Mouse (Mus musculus) lung, postnatal 0 days (tissue): Measurements from ENCODE around the gene Creld1. TPM values are rescaled to one million over a fixed set of nuclear protein-coding genes. Genes with fewer than 3 reads are reported as not detected.

Experiments
- ATAC-seq: fragments of 200-750 bp; cut with Nextera tagmentation; 2 replicates; pipeline ENCODE4 v1.8.0; 2017; ENCODE audit warnings: moderate library complexity
- DNase-seq: peaks from one replicate; pipeline ENCODE4 v3.0.0-alpha.2; 2016; ENCODE audit warnings: low spot score
- H3K27ac ChIP-seq: fragments of 300-500 bp; sonication (generic); 2 replicates; pipeline ENCODE4 v1.5.1; 2014; ENCODE audit warnings: antibody characterized with exemption, mild to moderate bottlenecking, low read length, mixed read lengths
- H3K27me3 ChIP-seq: fragments of 300-500 bp; sonication (generic); replicated peaks from 2 replicates; pipeline ENCODE4 v1.6.1; 2014; ENCODE audit warnings: low read length, mixed read lengths; ENCODE audit not compliant: insufficient read depth
- H3K36me3 ChIP-seq: fragments of 300-500 bp; sonication (generic); 2 replicates; pipeline ENCODE4 v1.6.1; 2014; ENCODE audit warnings: low read length, mixed read lengths; ENCODE audit not compliant: insufficient read depth
- H3K4me1 ChIP-seq: fragments of 300-500 bp; sonication (generic); 2 replicates; pipeline ENCODE4 v1.6.1; 2014; ENCODE audit warnings: antibody characterized with exemption, low read depth, low read length, mixed read lengths; ENCODE audit not compliant: insufficient read depth
- H3K4me2 ChIP-seq: fragments of 300-500 bp; sonication (generic); replicated peaks from 2 replicates; pipeline ENCODE4 v1.6.1; 2014; ENCODE audit warnings: low read depth, mild to moderate bottlenecking, low read length, moderate library complexity, mixed read lengths
- H3K4me3 ChIP-seq: fragments of 300-500 bp; sonication (generic); 2 replicates; pipeline ENCODE4 v1.5.1; 2014; ENCODE audit warnings: low read depth, low read length
- H3K9ac ChIP-seq: fragments of 300-500 bp; sonication (generic); replicated peaks from 2 replicates; pipeline ENCODE4 v1.6.1; 2014; ENCODE audit warnings: low read depth, mild to moderate bottlenecking
- H3K9me3 ChIP-seq: fragments of 300-500 bp; sonication (generic); 2 replicates; pipeline ENCODE4 v1.6.1; 2016; ENCODE audit warnings: low read length, mixed read lengths
- CTCF ChIP-seq: IDR thresholded peaks from 2 replicates; pipeline ENCODE4 v1.5.1; 2016; ENCODE audit warnings: antibody characterized with exemption, mild to moderate bottlenecking
- EP300 ChIP-seq: IDR thresholded peaks from 2 replicates; pipeline ENCODE4 v1.6.1; 2016; ENCODE audit warnings: antibody characterized with exemption, mild to moderate bottlenecking, control low read depth
- WGBS: fragments of 180-500 bp; shearing (Covaris S2); extraction: QIAGEN DNeasy Blood & Tissue Kit; methylation state at CpG from one replicate; pipeline ENCODE4 v1.1.7; 2014; 5-methylcytosine and 5-hydroxymethylcytosine counted together
- polyA plus RNA-seq: library from polyadenylated mRNA; unstranded; fragments of >200 nt; fragmentation: Nextera tagmentation; extraction: Ambion mirVana; gene quantifications from 2 replicates; pipeline ENCODE4 v1.2.1, GENCODE M21; 2015

Gene Creld1
- polyA plus RNA-seq, 1 experiment from 2014 or later, result 25.5 TPM

GRCm38 (mm10) chr6:113465602-113466001, 17.5 kb upstream of the Creld1 start:
- DNase-seq, result no peak
- no peaks in the 10 kb centered on the region for H3K4me1 ChIP-seq

DNA sequence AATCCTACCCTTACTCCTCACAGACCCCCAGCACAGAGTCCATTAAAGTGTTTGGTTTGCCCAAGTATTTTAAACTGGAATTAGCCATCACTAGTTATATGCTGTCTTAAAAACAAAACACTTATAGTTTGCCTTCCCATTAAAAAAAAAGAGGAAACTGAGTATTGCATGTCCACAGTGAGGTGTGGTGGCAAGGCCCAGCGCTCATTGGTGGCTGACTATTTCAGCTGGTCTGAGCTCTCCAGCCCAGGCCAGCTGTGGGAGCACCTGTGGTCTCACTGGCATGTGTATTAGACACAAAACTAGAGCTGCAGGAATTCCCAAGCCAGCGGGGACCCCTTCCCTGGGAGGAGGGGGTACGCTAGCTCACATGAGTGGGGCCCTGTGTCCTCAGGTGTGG, 14.6 kb upstream of the Creld1 start:
- no peak for ATAC-seq
- no peak for TF ChIP-seq CTCF
- no peak for TF ChIP-seq EP300
- no peak overlapping the region for H3K4me2 ChIP-seq

More at GRCm38 (mm10) chr6:113465602-113466001, 17.5 kb upstream of the Creld1 start:
- Histone ChIP-seq H3K4me3 (no peak overlapping the region), H3K9ac (no peak overlapping the region), H3K27ac (no peak overlapping the region), H3K27me3 (no peaks in the 10 kb centered on the region), H3K36me3 (no peaks in the 10 kb centered on the region), H3K4me2 (no peak overlapping the region), H3K9me3 (no peaks in the 10 kb centered on the region)
- ATAC-seq, result no peak
- TF ChIP-seq CTCF, result peak; percentile 57
- TF ChIP-seq EP300, result no peak
- WGBS, result 53% methylated on average over 5 of the region's 5 CpGs

GRCm38 (mm10) chr6:113469021-113469420, 14.1 kb upstream of the Creld1 start:
- Histone ChIP-seq H3K36me3 (no peaks in the 10 kb centered on the region), H3K27ac (no peak overlapping the region), H3K4me1 (peaks cover 8% of the 10 kb centered on the region; the same call in 1 of the 2 replicates), H3K27me3 (no peaks in the 10 kb centered on the region), H3K9me3 (no peaks in the 10 kb centered on the region), H3K9ac (no peak overlapping the region), H3K4me2 (peak overlapping the region; percentile 64), H3K4me3 (peak overlapping the region; percentile 20; the same call in 1 of the 2 replicates)
- ATAC-seq (peak; percentile 71), DNase-seq (peak; percentile 73)
- 4% methylated on average over 9 of the region's 9 CpGs for WGBS
- TF ChIP-seq CTCF (peak; percentile 81), EP300 (no peak)

More for the DNA sequence above, 14.6 kb upstream of the Creld1 start:
- H3K27me3 ChIP-seq, result no peaks in the 10 kb centered on the region
- H3K9ac ChIP-seq, result no peak overlapping the region
- no peaks in the 10 kb centered on the region for H3K9me3 ChIP-seq
- peaks cover 8% of the 10 kb centered on the region; the same call in 1 of the 2 replicates for H3K4me1 ChIP-seq
- DNase-seq, result no peak
- H3K36me3 ChIP-seq, result no peaks in the 10 kb centered on the region
- H3K27ac ChIP-seq, result no peak overlapping the region
- 68% methylated on average over 3 of the region's 3 CpGs for WGBS
- H3K4me3 ChIP-seq, result no peak overlapping the region

GRCm38 (mm10) chr6:113469432-113469831, 13.7 kb upstream of the Creld1 start:
- Histone ChIP-seq H3K27me3 (no peaks in the 10 kb centered on the region), H3K27ac (no peak overlapping the region), H3K9ac (no peak overlapping the region; the same call in 1 of the 2 replicates), H3K9me3 (no peaks in the 10 kb centered on the region), H3K36me3 (no peaks in the 10 kb centered on the region), H3K4me3 (peak overlapping the region; percentile 20), H3K4me1 (peaks cover 8% of the 10 kb centered on the region; the same call in 1 of the 2 replicates), H3K4me2 (peak overlapping the region; percentile 64)
- DNase-seq (peak; percentile 75), ATAC-seq (peak; percentile 71)
- under 1% methylated on average over 27 of the region's 31 CpGs for WGBS
- no peak for TF ChIP-seq EP300
- TF ChIP-seq CTCF, result peak; percentile 94

DNA sequence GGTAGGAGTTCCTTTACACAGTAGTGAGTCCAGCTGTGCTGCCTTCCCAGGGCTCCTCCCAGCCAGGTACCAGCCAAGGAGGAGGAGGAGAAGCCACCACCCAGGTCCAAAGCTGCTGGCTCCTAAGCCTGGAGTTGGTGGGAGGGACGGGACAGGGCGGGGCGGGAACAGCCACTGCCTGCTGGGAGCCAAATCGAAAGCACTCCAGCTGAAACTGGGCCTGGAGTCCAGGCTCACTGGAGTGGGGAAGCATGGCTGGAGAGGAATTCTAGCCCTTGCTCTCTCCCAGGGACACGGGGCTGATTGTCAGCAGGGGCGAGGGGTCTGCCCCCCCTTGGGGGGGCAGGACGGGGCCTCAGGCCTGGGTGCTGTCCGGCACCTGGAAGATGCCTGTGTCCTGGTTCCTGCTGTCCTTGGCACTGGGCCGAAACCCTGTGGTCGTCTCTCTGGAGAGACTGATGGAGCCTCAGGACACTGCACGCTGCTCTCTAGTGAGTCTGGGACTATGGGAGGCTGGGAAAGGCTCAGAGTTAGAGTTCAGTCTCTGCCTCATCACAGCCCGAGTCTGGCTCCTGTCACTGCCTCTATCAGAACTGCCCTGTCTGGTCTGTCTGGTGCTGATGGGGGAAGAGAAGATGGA, 11.7 kb upstream of the Creld1 start, which contains the start of gene Il17rc:
TSS of gene Il17rc (plus strand) at position 131 of the 640 bp plus-strand sequence.
- Histone ChIP-seq H3K4me1 (peaks cover 8% of the 10 kb centered on the region; the same call in 1 of the 2 replicates), H3K9ac (peak within 1 kb of the TSS; percentile 60), H3K9me3 (no peaks in the 10 kb centered on the region), H3K4me2 (peak within 1 kb of the TSS; percentile 69), H3K27ac (peak within 1 kb of the TSS; percentile 72), H3K4me3 (peak within 1 kb of the TSS; percentile 38), H3K27me3 (no peaks in the 10 kb centered on the region), H3K36me3 (no peaks in the 10 kb centered on the region)
- peak; percentile 85 for ATAC-seq
- DNase-seq, result peak; percentile 88
- 12% methylated on average over 11 of the region's 12 CpGs for WGBS
- TF ChIP-seq CTCF (no peak), EP300 (no peak)

- Histone ChIP-seq H3K27me3 (no peaks in the 10 kb centered on the region), H3K27ac (peak overlapping the region; percentile 72; the same call in 1 of the 2 replicates), H3K9ac (no peak overlapping the region), H3K4me1 (peaks cover 8% of the 10 kb centered on the region; the same call in 1 of the 2 replicates), H3K36me3 (no peaks in the 10 kb centered on the region), H3K4me2 (peak overlapping the region; percentile 69), H3K9me3 (no peaks in the 10 kb centered on the region), H3K4me3 (peak overlapping the region; percentile 38)
- WGBS, result 51% methylated on average over 10 of the region's 10 CpGs
- peak; percentile 31 for DNase-seq
- TF ChIP-seq CTCF (peak; percentile 37; the same call in 1 of the 2 replicates), EP300 (no peak)
- peak; percentile 19 for ATAC-seq
These were observed 11.0 kb upstream of the Creld1 start for GRCm38 (mm10) chr6:113472061-113472460.
